Mouse (Mus musculus) B cell, adult 67 days (primary cell): ENCODE data around the gene Zswim9. TPM values are rescaled to one million over a fixed set of nuclear protein-coding genes. Genes with fewer than 3 reads are reported as not detected.

Experiments used
- total RNA-seq, 2 experiments: library from RNA; stranded (reverse); gene quantifications; 4 replicates each; pipeline ENCODE4 v1.2.4; 2023

Gene Zswim9
- 10 to 100 TPM in 1 of 2 experiments, 1 to 10 TPM in 1; 7.1 to 10.0 TPM for total RNA-seq

DNA sequence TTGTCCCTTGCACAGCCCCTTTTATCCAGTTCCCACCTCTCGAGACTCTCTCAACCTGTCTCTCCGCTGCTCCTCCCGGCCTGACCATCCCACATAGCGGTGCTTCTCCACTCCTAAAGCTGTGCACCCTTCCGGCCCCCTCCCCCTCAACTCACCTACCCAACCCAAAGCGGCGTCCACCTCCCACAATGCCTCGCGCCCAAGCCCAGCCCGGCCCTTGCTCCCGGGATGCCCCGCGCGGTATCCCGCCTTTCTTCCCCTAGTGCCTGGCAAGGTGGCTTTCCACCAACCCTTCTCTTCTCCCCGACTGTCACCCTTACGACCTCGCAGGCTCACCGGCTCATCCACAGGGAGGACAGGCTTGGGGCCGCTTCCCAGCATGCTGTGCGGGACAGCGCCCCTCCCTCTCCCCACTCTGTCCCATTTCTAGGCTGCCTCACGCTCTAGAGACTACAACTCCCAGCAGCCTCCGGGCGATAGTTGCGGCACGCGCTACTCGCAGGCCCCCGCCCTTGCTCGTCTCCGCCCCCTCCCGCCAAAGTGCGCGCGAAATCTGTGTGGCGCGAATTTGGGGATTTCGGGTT, at the start of gene Zswim9:
Gene Zswim9, minus strand, starts transcription at position 414 of the 584 bp plus-strand sequence.

GRCm38 (mm10) chr7:13324316-13324715, 45.8 kb upstream of the Zswim9 start, which contains the start of gene Pla2g4c:
Gene Pla2g4c, plus strand, starts transcription at chr7:13324655.

GRCm38 (mm10) chr7:13277081-13277480, 1.4 kb downstream of the Zswim9 start, which contains the start of gene Lig1:
Gene Lig1, plus strand, starts transcription at chr7:13277283.

GRCm38 (mm10) chr7:13212720-13213119, 65.8 kb downstream of the Zswim9 start, which contains the start of gene Vmn1r89:
Gene Vmn1r89, plus strand, starts transcription at chr7:13213020.

Other genes with a start within 250 kb of the Zswim9 start
- gene Chmp2a, start 243.9 kb downstream of the Zswim9 start, total RNA-seq = 100 to 1,000 TPM in 1 of 2 experiments, 10 to 100 TPM in 1; 93.2 to 104 TPM
- 100 to 1,000 TPM in 1 of 2 experiments, 10 to 100 TPM in 1; 94.6 to 100 TPM for gene Ube2m, start 240.4 kb downstream of the Zswim9 start, total RNA-seq
- under 1 TPM; 0.59 to 0.78 TPM for gene Mzf1, start 224.0 kb downstream of the Zswim9 start, total RNA-seq
- gene Vmn1r85, start 183.5 kb downstream of the Zswim9 start, total RNA-seq = not detected
- not detected for gene Vmn1r86, start 158.8 kb downstream of the Zswim9 start, total RNA-seq
- not detected for gene Vmn1r87, start 138.6 kb downstream of the Zswim9 start, total RNA-seq
- gene Vmn1r88, start 119.2 kb downstream of the Zswim9 start, total RNA-seq = under 1 TPM in 1 of 2 experiments, not detected in 1; 0.09 TPM
- not detected for gene Vmn1r89, start 65.7 kb downstream of the Zswim9 start, total RNA-seq
- 10 to 100 TPM; 24.4 to 26.2 TPM for gene Lig1, start 1.4 kb downstream of the Zswim9 start, total RNA-seq
- gene Pla2g4c, start 45.9 kb upstream of the Zswim9 start, total RNA-seq = 1 to 10 TPM in 1 of 2 experiments, under 1 TPM in 1; 0.20 to 1.2 TPM
- gene Cabp5, start 119.4 kb upstream of the Zswim9 start, total RNA-seq = not detected
- not detected for gene Bsph1, start 172.1 kb upstream of the Zswim9 start, total RNA-seq